Mouse (Mus musculus) heart, postnatal 0 days (tissue): ENCODE data around the gene Zbtb18.

Experiments
- CTCF ChIP-seq: IDR thresholded peaks from 2 replicates; pipeline ENCODE4 v1.5.1; 2016; ENCODE audit warnings: antibody characterized with exemption, control low read depth, low read depth
- EP300 ChIP-seq: IDR thresholded peaks from 2 replicates; pipeline ENCODE4 v1.6.1; 2016; ENCODE audit warnings: antibody characterized with exemption, low read depth

DNA sequence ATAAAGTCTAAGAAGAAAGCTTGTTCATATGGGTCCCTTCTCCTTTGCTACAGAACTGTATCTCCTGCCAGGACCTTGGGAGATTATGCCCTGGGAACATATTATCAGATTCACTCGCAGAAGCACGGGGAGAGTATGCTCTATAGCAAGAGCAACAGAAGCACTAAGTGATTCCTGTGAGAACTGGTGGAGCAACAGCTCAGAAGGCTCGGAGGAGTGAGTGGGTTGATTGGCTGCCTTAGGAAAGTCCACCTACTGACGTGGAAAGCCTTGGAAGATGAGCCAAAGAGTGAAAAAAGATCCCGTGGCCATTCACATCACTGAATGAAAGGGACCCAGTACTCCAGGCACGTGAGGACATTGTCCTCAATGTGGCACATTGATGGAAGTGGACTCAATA lies 37.0 kb upstream of the Zbtb18 start:
- TF ChIP-seq CTCF (no peak), EP300 (no peak)
